Mouse (Mus musculus) lung, adult 2 months (tissue): ENCODE results near the gene Zfp326. TPM values are rescaled to one million over a fixed set of nuclear protein-coding genes. Genes with fewer than 3 reads are reported as not detected.

Source experiments
- DNase-seq: peaks from one replicate; pipeline ENCODE4 v3.0.0; 2022
- H3K4me1 ChIP-seq: fragments of 200-500 bp; 2 replicates; pipeline ENCODE4 v1.6.1; 2011; ENCODE audit warnings: low read length; ENCODE audit not compliant: control insufficient read depth, insufficient read depth
- H3K4me3 ChIP-seq: fragments of 200-500 bp; replicated peaks from 2 replicates; pipeline ENCODE3; 2011; ENCODE audit warnings: low read depth, mild to moderate bottlenecking, control low read depth, low read length; ENCODE audit errors: extremely low read depth
- CTCF ChIP-seq: fragments of 200-500 bp; IDR thresholded peaks from 2 replicates; pipeline ENCODE4 v1.5.1; 2011; ENCODE audit warnings: mild to moderate bottlenecking, low read length, control low read depth; ENCODE audit not compliant: insufficient read depth
- POLR2A ChIP-seq: fragments of 200-500 bp; IDR thresholded peaks from 2 replicates; pipeline ENCODE4 v1.6.1; 2011; ENCODE audit warnings: low read depth, mild to moderate bottlenecking, control low read depth, low read length, borderline replicate concordance; ENCODE audit errors: extremely low read depth
- WGBS: fragments of 180-500 bp; shearing (Covaris S2); methylation state at CpG from one replicate; pipeline ENCODE4 v1.1.7; 2018; 5-methylcytosine and 5-hydroxymethylcytosine counted together
- polyA plus RNA-seq: library from polyadenylated mRNA; depleted of rRNA; stranded (reverse); fragments of >200 nt; gene quantifications from 2 replicates; pipeline ENCODE4 v1.2.3, GENCODE M21; 2012

Zfp326 gene
- polyA plus RNA-seq, 1 experiment: 11.7 TPM

DNA sequence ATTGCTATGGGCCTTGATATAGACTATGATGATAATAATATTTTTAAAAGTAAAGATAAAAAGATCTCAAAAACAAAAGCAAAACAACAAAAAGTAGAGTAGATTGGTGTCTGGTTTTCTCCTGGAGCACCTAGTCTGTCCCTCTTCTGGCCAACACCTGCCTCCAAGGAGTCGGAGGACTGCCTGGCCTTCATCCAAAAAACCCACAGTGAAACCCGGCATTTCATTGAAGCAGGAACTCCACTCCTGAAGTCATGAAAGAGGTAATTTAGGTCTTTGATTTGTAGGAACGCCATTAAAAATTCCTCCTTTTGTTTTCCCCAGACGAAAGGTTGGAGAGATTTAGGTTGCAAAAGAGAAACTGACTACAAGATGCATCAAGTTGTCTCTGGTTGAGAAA, 8.9 kb upstream of the Zfp326 start:
- Histone ChIP-seq H3K4me1 (peaks cover 5% of the 10 kb centered on the region), H3K4me3 (no peak overlapping the region)
- TF ChIP-seq CTCF: no peak
- no peak for TF ChIP-seq POLR2A
- no peak for DNase-seq
- WGBS: 29% methylated on average over 4 of the region's 4 CpGs

- H3K4me3 ChIP-seq: no peak overlapping the region
- no peak for DNase-seq
- WGBS: 44% methylated on average over 16 of the region's 16 CpGs
- TF ChIP-seq CTCF (no peak), POLR2A (no peak)
- peaks cover 5% of the 10 kb centered on the region for H3K4me1 ChIP-seq
These were observed 8.4 kb upstream of the Zfp326 start for GRCm38 (mm10) chr5:105867841-105868447.

- TF ChIP-seq POLR2A (no peak), CTCF (peak; percentile 97)
- WGBS: 20% methylated on average over 3 of the region's 3 CpGs
- DNase-seq: peak; percentile 78
- peaks cover 5% of the 10 kb centered on the region for H3K4me1 ChIP-seq
- no peak overlapping the region for H3K4me3 ChIP-seq
These were observed 7.8 kb upstream of the Zfp326 start for GRCm38 (mm10) chr5:105868593-105868992.

- TF ChIP-seq CTCF (no peak), POLR2A (no peak)
- no peak for DNase-seq
- Histone ChIP-seq H3K4me3 (no peak overlapping the region), H3K4me1 (peaks cover 5% of the 10 kb centered on the region)
- 87% methylated on average over 7 of the region's 7 CpGs for WGBS
These were observed 6.6 kb upstream of the Zfp326 start for GRCm38 (mm10) chr5:105869739-105870138.

- WGBS: 65% methylated on average over 3 of the region's 3 CpGs
- Histone ChIP-seq H3K4me1 (peaks cover 5% of the 10 kb centered on the region), H3K4me3 (no peak overlapping the region)
- no peak for DNase-seq
- no peak for TF ChIP-seq CTCF
- no peak for TF ChIP-seq POLR2A
These were observed 5.2 kb upstream of the Zfp326 start for GRCm38 (mm10) chr5:105871140-105871539.

DNA sequence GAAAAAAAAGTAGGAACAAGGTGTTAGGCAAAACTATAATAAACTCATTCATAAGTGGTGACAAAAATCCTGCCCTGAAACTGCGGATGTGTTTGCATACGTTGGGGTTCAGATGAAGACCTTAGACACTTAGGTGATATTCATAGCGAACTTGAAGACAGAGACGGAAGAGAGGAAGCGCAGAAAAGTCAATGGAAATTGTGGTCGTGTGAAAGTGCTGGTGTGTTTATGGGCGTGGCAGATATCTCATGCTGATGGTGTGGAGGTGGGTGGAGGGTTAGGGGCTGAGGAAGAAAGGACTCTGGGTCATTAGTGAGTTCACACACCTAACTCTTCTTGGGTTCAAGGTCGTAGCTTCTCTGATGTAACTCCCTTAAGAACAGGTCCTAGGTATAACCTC, 4.2 kb upstream of the Zfp326 start:
- peaks cover 5% of the 10 kb centered on the region for H3K4me1 ChIP-seq
- 62% methylated on average over 8 of the region's 8 CpGs for WGBS
- no peak for TF ChIP-seq POLR2A
- no peak for TF ChIP-seq CTCF
- H3K4me3 ChIP-seq: no peak overlapping the region
- no peak for DNase-seq

- no peak for TF ChIP-seq POLR2A
- TF ChIP-seq CTCF: no peak
- Histone ChIP-seq H3K4me3 (no peak overlapping the region), H3K4me1 (peaks cover 5% of the 10 kb centered on the region)
- DNase-seq: no peak
- 57% methylated on average over 7 of the region's 7 CpGs for WGBS
These were observed 3.4 kb upstream of the Zfp326 start for GRCm38 (mm10) chr5:105872916-105873315.

DNA sequence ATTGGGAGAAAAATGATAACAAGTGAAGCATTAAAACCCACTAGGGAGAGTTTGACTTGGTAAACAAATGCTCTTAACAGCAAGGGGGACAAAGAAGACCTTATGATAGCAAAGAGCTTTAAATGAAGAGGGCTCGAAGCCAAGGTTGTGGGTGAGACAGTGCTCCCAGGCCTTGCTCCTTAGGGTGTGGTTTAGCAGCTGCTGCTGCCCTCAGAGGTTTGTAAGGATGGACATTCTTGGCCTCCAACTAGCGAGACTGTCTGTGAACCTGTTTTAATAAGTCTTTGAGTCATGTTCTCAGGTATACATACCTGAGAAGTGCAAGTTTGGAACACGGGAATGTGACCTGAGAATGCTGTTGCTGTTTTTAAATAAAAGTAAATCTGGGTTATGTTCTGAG, 2.6 kb upstream of the Zfp326 start:
- Histone ChIP-seq H3K4me1 (peaks cover 7% of the 10 kb centered on the region), H3K4me3 (no peak overlapping the region)
- no peak for DNase-seq
- TF ChIP-seq CTCF: no peak
- no peak for TF ChIP-seq POLR2A
- WGBS: 77% methylated on average over 3 of the region's 3 CpGs

DNA sequence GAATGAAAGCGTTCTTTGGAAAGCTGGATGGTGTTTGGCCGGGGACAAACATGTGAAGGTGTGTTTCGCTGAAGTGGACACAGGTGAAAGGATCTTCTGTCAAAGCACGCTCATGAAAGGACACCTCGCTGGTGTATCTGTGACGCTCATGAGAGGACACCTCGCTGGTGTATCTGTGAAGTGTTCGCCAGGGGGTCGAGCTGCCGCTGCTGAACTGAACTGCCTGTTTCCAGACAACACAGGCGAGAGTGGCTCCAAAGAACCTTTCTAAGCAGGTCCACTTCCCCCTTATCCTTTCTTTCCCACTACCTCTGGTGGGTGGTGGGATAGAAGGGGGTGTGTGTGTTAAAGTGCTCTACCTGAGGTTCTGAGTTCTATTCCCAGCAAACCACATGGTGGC, 1.9 kb upstream of the Zfp326 start:
- Histone ChIP-seq H3K4me1 (peaks cover 8% of the 10 kb centered on the region), H3K4me3 (no peak overlapping the region)
- no peak for TF ChIP-seq CTCF
- TF ChIP-seq POLR2A: no peak
- WGBS: 96% methylated on average over 11 of the region's 11 CpGs
- DNase-seq: no peak

- DNase-seq: peak; percentile 58
- H3K4me1 ChIP-seq: peaks cover 12% of the 10 kb centered on the region
- TF ChIP-seq POLR2A (no peak), CTCF (no peak)
These were observed 785 bp downstream of the Zfp326 start for GRCm38 (mm10) chr5:105876925-105877774.

More at GRCm38 (mm10) chr5:105876925-105877774, 785 bp downstream of the Zfp326 start:
- H3K4me3 ChIP-seq: peak overlapping the region; percentile 97
- under 1% methylated on average over 42 of the region's 46 CpGs for WGBS
